Mouse (Mus musculus): Measurements from ENCODE around the gene Prdm16.
A peak's percentile ranks its signal among the peaks of the same experiment; 100 is the strongest.

Gene Prdm16

DNA sequence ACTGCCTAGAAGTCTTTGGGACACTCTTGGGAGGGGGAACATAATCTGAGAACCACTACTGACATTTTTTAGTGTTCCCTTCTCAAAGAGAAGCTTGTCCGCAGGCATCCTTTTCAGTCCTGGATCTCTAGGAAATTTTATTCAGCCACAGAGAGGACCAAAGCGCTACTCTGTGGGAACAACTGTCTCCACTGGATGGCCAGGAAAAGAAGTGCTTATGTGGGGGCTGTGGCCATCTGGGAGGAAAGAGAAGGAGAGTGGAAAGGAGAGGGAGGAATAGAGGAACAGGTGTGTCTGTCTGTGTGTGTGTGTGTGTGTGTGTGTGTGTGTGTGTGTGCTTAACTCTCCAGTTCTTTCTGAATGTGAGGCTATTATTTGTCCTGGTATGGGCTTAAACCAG is 271.9 kb downstream of the Prdm16 start:
- H3K27me3 ChIP-seq (ENCODE audit: insufficient read depth, low read length), result peaks cover 59% of the 10 kb centered on the region

DNA sequence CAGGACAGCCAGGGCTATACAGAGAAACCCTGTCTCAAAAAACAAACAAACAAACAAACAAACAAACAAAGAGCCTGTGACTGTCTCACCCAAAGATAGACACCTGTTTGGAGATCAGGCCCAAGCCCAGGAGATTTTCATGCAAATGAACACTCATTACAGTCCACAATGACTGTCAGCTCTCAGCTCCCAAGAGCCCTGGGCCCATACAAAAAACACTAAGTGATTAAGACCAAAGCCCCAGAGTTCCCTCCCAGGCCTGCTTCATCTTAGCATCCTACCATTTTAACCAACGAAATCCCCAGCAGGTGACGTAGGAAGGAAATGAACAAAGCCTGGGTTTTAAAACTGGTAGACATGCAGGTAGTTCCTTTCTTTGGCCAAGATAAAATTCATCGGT is 275.8 kb downstream of the Prdm16 start:
- no peaks in the 10 kb centered on the region for H3K9me3 ChIP-seq (ENCODE audit: low read length)
- TF ChIP-seq CTCF (conservative IDR thresholded peaks at IDR 0.05; ENCODE audit: low read length) (no peak), NANOG (IDR thresholded peaks at IDR 0.05; ENCODE audit: borderline replicate concordance, low read length) (peak; percentile 47; the same call in 1 of the 2 replicates)
- no peaks in the 10 kb centered on the region for H3K36me3 ChIP-seq (ENCODE audit: insufficient read depth, low read length)
- peaks cover 45% of the 10 kb centered on the region for H3K27me3 ChIP-seq (ENCODE audit: insufficient read depth, low read length)
- H3K4me1 ChIP-seq (replicated peaks; ENCODE audit: low read depth, low read length), result peaks cover 63% of the 10 kb centered on the region
- no peak overlapping the region for H3K4me3 ChIP-seq (replicated peaks; ENCODE audit: low read length)

More for the DNA sequence above, 271.9 kb downstream of the Prdm16 start:
- TF ChIP-seq CTCF (conservative IDR thresholded peaks at IDR 0.05; ENCODE audit: low read length) (no peak), NANOG (IDR thresholded peaks at IDR 0.05; ENCODE audit: borderline replicate concordance, low read length) (no peak)
- no peaks in the 10 kb centered on the region for H3K9me3 ChIP-seq (ENCODE audit: low read length)
- peaks cover 81% of the 10 kb centered on the region for H3K4me1 ChIP-seq (replicated peaks; ENCODE audit: low read depth, low read length)
- H3K36me3 ChIP-seq (ENCODE audit: insufficient read depth, low read length), result no peaks in the 10 kb centered on the region
- H3K4me3 ChIP-seq (replicated peaks; ENCODE audit: low read length), result no peak overlapping the region

DNA sequence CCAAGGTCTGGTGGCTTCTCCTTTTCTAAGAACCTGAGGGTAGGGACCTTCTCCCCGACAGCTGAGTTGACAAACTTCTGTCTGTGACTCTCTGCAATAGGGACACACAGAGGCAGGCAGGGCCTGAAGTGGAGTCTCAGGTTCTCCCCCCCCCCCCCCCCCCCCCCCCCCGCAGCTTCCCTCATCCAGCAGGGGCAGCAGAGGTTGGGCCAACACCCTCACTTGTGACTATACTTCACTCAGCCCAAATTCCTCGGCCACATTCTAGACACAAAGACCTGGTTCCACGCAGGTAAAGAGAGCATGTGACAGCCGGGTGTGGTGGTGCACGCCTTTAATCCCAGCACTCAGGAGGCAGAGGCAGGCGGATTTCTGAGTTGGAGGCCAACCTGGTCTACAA is 276.2 kb downstream of the Prdm16 start:
- Histone ChIP-seq H3K36me3 (ENCODE audit: insufficient read depth, low read length) (no peaks in the 10 kb centered on the region), H3K4me1 (replicated peaks; ENCODE audit: low read depth, low read length) (peaks cover 59% of the 10 kb centered on the region), H3K27me3 (ENCODE audit: insufficient read depth, low read length) (peaks cover 45% of the 10 kb centered on the region), H3K9me3 (ENCODE audit: low read length) (no peaks in the 10 kb centered on the region), H3K4me3 (replicated peaks; ENCODE audit: low read length) (no peak overlapping the region)
- TF ChIP-seq CTCF (conservative IDR thresholded peaks at IDR 0.05; ENCODE audit: low read length), result no peak
- TF ChIP-seq POU5F1 (IDR thresholded peaks at IDR 0.05; ENCODE audit: borderline replicate concordance, low read length), result no peak
- no peak for TF ChIP-seq NANOG (IDR thresholded peaks at IDR 0.05; ENCODE audit: borderline replicate concordance, low read length)

- Histone ChIP-seq H3K36me3 (ENCODE audit: insufficient read depth, low read length) (no peaks in the 10 kb centered on the region), H3K27me3 (ENCODE audit: insufficient read depth, low read length) (peaks cover 41% of the 10 kb centered on the region)
- no peak for TF ChIP-seq NANOG (IDR thresholded peaks at IDR 0.05; ENCODE audit: borderline replicate concordance, low read length)
- no peak for TF ChIP-seq POU5F1 (IDR thresholded peaks at IDR 0.05; ENCODE audit: borderline replicate concordance, low read length)
- TF ChIP-seq CTCF (conservative IDR thresholded peaks at IDR 0.05; ENCODE audit: low read length), result no peak
Observed at GRCm38 (mm10) chr4:154359762-154360300, 276.8 kb downstream of the Prdm16 start.

GRCm38 (mm10) chr4:154358816-154359215 is 277.9 kb downstream of the Prdm16 start:
- Histone ChIP-seq H3K36me3 (ENCODE audit: insufficient read depth, low read length) (no peaks in the 10 kb centered on the region), H3K9me3 (ENCODE audit: low read length) (no peaks in the 10 kb centered on the region), H3K4me1 (replicated peaks; ENCODE audit: low read depth, low read length) (peaks cover 54% of the 10 kb centered on the region), H3K4me3 (replicated peaks; ENCODE audit: low read length) (peak overlapping the region; percentile 32), H3K27me3 (ENCODE audit: insufficient read depth, low read length) (peaks cover 37% of the 10 kb centered on the region)
- TF ChIP-seq CTCF (conservative IDR thresholded peaks at IDR 0.05; ENCODE audit: low read length) (no peak), POU5F1 (IDR thresholded peaks at IDR 0.05; ENCODE audit: borderline replicate concordance, low read length) (no peak), NANOG (IDR thresholded peaks at IDR 0.05; ENCODE audit: borderline replicate concordance, low read length) (no peak)

More at GRCm38 (mm10) chr4:154359762-154360300, 276.8 kb downstream of the Prdm16 start:
- Histone ChIP-seq H3K4me3 (replicated peaks; ENCODE audit: low read length) (peak overlapping the region; percentile 32; the same call in 1 of the 2 replicates), H3K9me3 (ENCODE audit: low read length) (no peaks in the 10 kb centered on the region), H3K4me1 (replicated peaks; ENCODE audit: low read depth, low read length) (peaks cover 54% of the 10 kb centered on the region)

DNA sequence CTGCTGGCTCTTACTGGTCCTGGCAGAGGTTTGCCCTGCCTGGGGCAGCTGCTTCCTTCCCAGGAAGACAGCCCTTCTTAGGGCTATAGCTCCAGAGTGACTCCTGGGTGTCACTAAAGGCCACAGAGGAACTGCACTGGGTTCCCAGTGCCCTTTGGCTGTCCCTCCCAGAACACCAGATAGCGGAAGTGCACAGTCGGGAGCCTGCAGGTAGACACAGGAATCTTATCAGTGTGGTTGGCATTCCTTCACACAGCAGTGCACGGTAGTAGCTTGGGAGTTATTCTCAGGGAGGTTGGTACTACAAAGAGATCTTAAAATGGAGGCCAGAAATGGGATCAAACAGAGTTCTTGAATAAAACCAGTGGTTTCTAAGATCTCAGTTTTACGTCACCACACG is 278.3 kb downstream of the Prdm16 start:
- peaks cover 54% of the 10 kb centered on the region for H3K4me1 ChIP-seq (replicated peaks; ENCODE audit: low read depth, low read length)
- no peaks in the 10 kb centered on the region for H3K9me3 ChIP-seq (ENCODE audit: low read length)
- no peaks in the 10 kb centered on the region for H3K36me3 ChIP-seq (ENCODE audit: insufficient read depth, low read length)
- TF ChIP-seq POU5F1 (IDR thresholded peaks at IDR 0.05; ENCODE audit: borderline replicate concordance, low read length) (no peak), NANOG (IDR thresholded peaks at IDR 0.05; ENCODE audit: borderline replicate concordance, low read length) (no peak), CTCF (conservative IDR thresholded peaks at IDR 0.05; ENCODE audit: low read length) (no peak)
- peaks cover 37% of the 10 kb centered on the region for H3K27me3 ChIP-seq (ENCODE audit: insufficient read depth, low read length)
- H3K4me3 ChIP-seq (replicated peaks; ENCODE audit: low read length), result no peak overlapping the region

- Histone ChIP-seq H3K4me3 (replicated peaks; ENCODE audit: low read length) (no peak overlapping the region), H3K36me3 (ENCODE audit: insufficient read depth, low read length) (no peaks in the 10 kb centered on the region), H3K27me3 (ENCODE audit: insufficient read depth, low read length) (peaks cover 29% of the 10 kb centered on the region), H3K9me3 (ENCODE audit: low read length) (no peaks in the 10 kb centered on the region), H3K4me1 (replicated peaks; ENCODE audit: low read depth, low read length) (peaks cover 38% of the 10 kb centered on the region)
- TF ChIP-seq CTCF (conservative IDR thresholded peaks at IDR 0.05; ENCODE audit: low read length) (peak; percentile 69), POU5F1 (IDR thresholded peaks at IDR 0.05; ENCODE audit: borderline replicate concordance, low read length) (no peak)
Observed at GRCm38 (mm10) chr4:154355408-154355807, 281.3 kb downstream of the Prdm16 start.

GRCm38 (mm10) chr4:154352246-154352645 is 284.4 kb downstream of the Prdm16 start:
- Histone ChIP-seq H3K4me1 (replicated peaks; ENCODE audit: low read depth, low read length) (peaks cover 26% of the 10 kb centered on the region), H3K9me3 (ENCODE audit: low read length) (peaks cover 3% of the 10 kb centered on the region; the same call in 1 of the 2 replicates), H3K4me3 (replicated peaks; ENCODE audit: low read length) (no peak overlapping the region), H3K27me3 (ENCODE audit: insufficient read depth, low read length) (peaks cover 18% of the 10 kb centered on the region), H3K36me3 (ENCODE audit: insufficient read depth, low read length) (no peaks in the 10 kb centered on the region)
- TF ChIP-seq CTCF (conservative IDR thresholded peaks at IDR 0.05; ENCODE audit: low read length) (no peak), POU5F1 (IDR thresholded peaks at IDR 0.05; ENCODE audit: borderline replicate concordance, low read length) (no peak), NANOG (IDR thresholded peaks at IDR 0.05; ENCODE audit: borderline replicate concordance, low read length) (no peak)

GRCm38 (mm10) chr4:154348197-154348786 is 288.4 kb downstream of the Prdm16 start:
- H3K27me3 ChIP-seq (ENCODE audit: insufficient read depth, low read length), result peaks cover 37% of the 10 kb centered on the region
- peak overlapping the region; percentile 35; the same call in 1 of the 2 replicates for H3K4me3 ChIP-seq (replicated peaks; ENCODE audit: low read length)
- TF ChIP-seq CTCF (conservative IDR thresholded peaks at IDR 0.05; ENCODE audit: low read length) (no peak), POU5F1 (IDR thresholded peaks at IDR 0.05; ENCODE audit: borderline replicate concordance, low read length) (no peak), NANOG (IDR thresholded peaks at IDR 0.05; ENCODE audit: borderline replicate concordance, low read length) (no peak)
- peaks cover 31% of the 10 kb centered on the region for H3K4me1 ChIP-seq (replicated peaks; ENCODE audit: low read depth, low read length)
- H3K9me3 ChIP-seq (ENCODE audit: low read length), result peaks cover 3% of the 10 kb centered on the region; the same call in 1 of the 2 replicates
- no peaks in the 10 kb centered on the region for H3K36me3 ChIP-seq (ENCODE audit: insufficient read depth, low read length)

Measured in E14TG2a.4 (cell line).